In the genomic region with DNA sequence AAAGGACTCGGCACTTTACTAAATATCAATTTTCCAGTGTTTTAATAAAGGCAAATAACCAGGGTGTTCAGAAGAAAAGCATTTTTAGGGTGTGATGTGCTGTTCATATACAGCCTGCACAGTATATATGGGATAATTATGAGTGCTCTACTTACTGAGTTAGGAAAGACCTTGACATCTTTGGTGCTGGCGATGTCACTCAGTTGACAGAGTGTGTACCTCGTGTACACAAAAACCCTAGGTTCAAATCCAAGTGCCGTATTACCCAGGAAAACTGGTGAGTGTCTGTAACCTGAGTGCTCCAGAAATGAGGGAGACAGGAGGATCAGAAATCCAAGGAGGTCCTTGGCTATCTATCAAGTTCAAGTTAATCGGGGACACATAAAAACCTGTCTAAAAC, we compare ENCODE assay signal across 10 mouse cellular contexts.
DNase-seq lines count a peak whose midpoint lies in the region; ATAC-seq and TF ChIP-seq lines count a peak whose summit lies in the region.
"Had no signal": no experiment of that assay in that cellular context is flagged by ENCODE, and none has a peak within 500 bp of the region (broad histone marks: within the 10 kb centered on the region; RNA-seq: fewer than 3 reads in every experiment).

No protein-coding gene starts in this region.

- no peak for TF ChIP-seq POLR2A in embryonic fibroblast, embryonic 13.5 days (IDR thresholded peaks at IDR 0.05; ENCODE audit: low read depth, low read length)

- H3K27me3 ChIP-seq in heart, postnatal 0 days (ENCODE audit: control insufficient read depth, insufficient read depth, low read length), result no peaks in the 10 kb centered on the region
- no peaks in the 10 kb centered on the region for H3K27me3 ChIP-seq in hindbrain, postnatal 0 days (ENCODE audit: insufficient read depth, low read length)
- no peaks in the 10 kb centered on the region for H3K27me3 ChIP-seq in midbrain, embryonic 12.5 days
- H3K27me3 ChIP-seq: CH12.LX had no signal

- no peak for ATAC-seq in heart, postnatal 0 days (ENCODE audit: insufficient read depth, low read depth)
- ATAC-seq in hindbrain, postnatal 0 days, result no peak
- peak; percentile 69; the same call in 1 of the 2 replicates for ATAC-seq in midbrain, embryonic 12.5 days (ENCODE audit: low FRiP score, low read depth)

- TF ChIP-seq CTCF in heart, postnatal 0 days (IDR thresholded peaks at IDR 0.05; ENCODE audit: low read depth), result no peak
- TF ChIP-seq CTCF in embryonic fibroblast, embryonic 13.5 days (IDR thresholded peaks at IDR 0.05; ENCODE audit: borderline replicate concordance, insufficient read depth, low read length), result no peak
- TF ChIP-seq CTCF in hindbrain, postnatal 0 days (IDR thresholded peaks at IDR 0.05; ENCODE audit: low read depth), result no peak

- intact Hi-C loops in heart, postnatal 25 days (cut with DNase I), result no loop called here
- intact Hi-C loops in left cerebral cortex, postnatal 36 days (cut with DNase I), result no loop called here

- 0 out of 2 replicates have a peak, but pooled peaks cover 6% of the 10 kb centered on the region for H3K4me1 ChIP-seq in heart, postnatal 0 days (ENCODE audit: control insufficient read depth, insufficient read depth)
- H3K4me1 ChIP-seq in embryonic fibroblast, embryonic 13.5 days (ENCODE audit: control insufficient read depth, insufficient read depth, low read length), result no peaks in the 10 kb centered on the region
- H3K4me1 ChIP-seq in hindbrain, postnatal 0 days (ENCODE audit: insufficient read depth, low read length), result no peaks in the 10 kb centered on the region
- no peaks in the 10 kb centered on the region for H3K4me1 ChIP-seq in midbrain, embryonic 12.5 days

- H3K4me2 ChIP-seq in heart, postnatal 0 days (ENCODE audit: low read depth, low read length), result peak overlapping the region; percentile 18; the same call in 1 of the 2 replicates
- peak overlapping the region; percentile 37 for H3K4me2 ChIP-seq in hindbrain, postnatal 0 days (ENCODE audit: low read depth, low read length)
- peak overlapping the region; percentile 37 for H3K4me2 ChIP-seq in midbrain, embryonic 12.5 days (replicated peaks)

- H3K9ac ChIP-seq in heart, postnatal 0 days (replicated peaks; ENCODE audit: low read depth, low read length), result no peak overlapping the region
- H3K9ac ChIP-seq in hindbrain, postnatal 0 days (replicated peaks; ENCODE audit: low read length), result no peak overlapping the region
- no peak overlapping the region for H3K9ac ChIP-seq in midbrain, embryonic 12.5 days (replicated peaks)

- WGBS in heart, postnatal 0 days, result 73% methylated on average over 5 of the region's 5 CpGs
- 86% methylated on average over 5 of the region's 5 CpGs for WGBS in hindbrain, postnatal 0 days
- WGBS in midbrain, embryonic 12.5 days, result 85% methylated on average over 5 of the region's 5 CpGs

- no peaks in the 10 kb centered on the region for H3K36me3 ChIP-seq in heart, postnatal 0 days (replicated peaks; ENCODE audit: control insufficient read depth, insufficient read depth, low read length)
- no peaks in the 10 kb centered on the region for H3K36me3 ChIP-seq in hindbrain, postnatal 0 days (ENCODE audit: insufficient read depth, low read length)
- H3K36me3 ChIP-seq in midbrain, embryonic 12.5 days, result no peaks in the 10 kb centered on the region

- no peaks in the 10 kb centered on the region for H3K9me3 ChIP-seq in heart, postnatal 0 days (replicated peaks; ENCODE audit: control insufficient read depth, low read length)
- no peaks in the 10 kb centered on the region for H3K9me3 ChIP-seq in hindbrain, postnatal 0 days (ENCODE audit: low read length)
- H3K9me3 ChIP-seq in midbrain, embryonic 12.5 days, result no peaks in the 10 kb centered on the region

- DNase-seq in heart, postnatal 0 days (ENCODE audit: low spot score), result no peak
- no peak for DNase-seq in heart, postnatal 25 days (ENCODE audit: low spot score)
- DNase-seq in hindbrain, postnatal 0 days (ENCODE audit: low spot score), result no peak
- no peak for DNase-seq in ovary, postnatal 14 days (ENCODE audit: low spot score)
- no peak for DNase-seq in left cerebral cortex, postnatal 36 days (ENCODE audit: low spot score in 2 of 2)
- DNase-seq in layer of hippocampus, adult 11-12 months (ENCODE audit: low spot score), result no peak
- DNase-seq: adrenal gland, postnatal 14 days had no signal

- TF ChIP-seq EP300 in heart, postnatal 0 days (IDR thresholded peaks at IDR 0.05; ENCODE audit: low read depth), result no peak

- H3K4me3 ChIP-seq in heart, postnatal 0 days (ENCODE audit: low read depth, low read length), result 0 out of 2 replicates have a peak overlapping the region, but pooled peaks have one; percentile 5
- H3K4me3 ChIP-seq in embryonic fibroblast, embryonic 13.5 days (ENCODE audit: insufficient read depth, low read length), result peak overlapping the region; percentile 15; the same call in 1 of the 2 replicates
- H3K4me3 ChIP-seq in hindbrain, postnatal 0 days (ENCODE audit: low read length), result 0 out of 2 replicates have a peak overlapping the region, but pooled peaks have one; percentile 15
- peak overlapping the region; percentile 27 for H3K4me3 ChIP-seq in midbrain, embryonic 12.5 days

- no peak overlapping the region for H3K27ac ChIP-seq in heart, postnatal 0 days (ENCODE audit: low read depth)
- no peak overlapping the region for H3K27ac ChIP-seq in embryonic fibroblast, embryonic 13.5 days (ENCODE audit: insufficient read depth, low read length)
- no peak overlapping the region for H3K27ac ChIP-seq in hindbrain, postnatal 0 days
- no peak overlapping the region for H3K27ac ChIP-seq in midbrain, embryonic 12.5 days (replicated peaks)
